Mouse (Mus musculus): ENCODE data around the gene Cers4. TPM values are rescaled to one million over a fixed set of nuclear protein-coding genes. Genes with fewer than 3 reads are reported as not detected.
A peak's percentile ranks its signal among the peaks of the same experiment; 100 is the strongest.

The Cers4 gene
- 24.6 and 29.5 TPM in 2 replicates for polyA plus RNA-seq (2015; fragmentation: Nextera tagmentation; extraction: Ambion mirVana)

DNA sequence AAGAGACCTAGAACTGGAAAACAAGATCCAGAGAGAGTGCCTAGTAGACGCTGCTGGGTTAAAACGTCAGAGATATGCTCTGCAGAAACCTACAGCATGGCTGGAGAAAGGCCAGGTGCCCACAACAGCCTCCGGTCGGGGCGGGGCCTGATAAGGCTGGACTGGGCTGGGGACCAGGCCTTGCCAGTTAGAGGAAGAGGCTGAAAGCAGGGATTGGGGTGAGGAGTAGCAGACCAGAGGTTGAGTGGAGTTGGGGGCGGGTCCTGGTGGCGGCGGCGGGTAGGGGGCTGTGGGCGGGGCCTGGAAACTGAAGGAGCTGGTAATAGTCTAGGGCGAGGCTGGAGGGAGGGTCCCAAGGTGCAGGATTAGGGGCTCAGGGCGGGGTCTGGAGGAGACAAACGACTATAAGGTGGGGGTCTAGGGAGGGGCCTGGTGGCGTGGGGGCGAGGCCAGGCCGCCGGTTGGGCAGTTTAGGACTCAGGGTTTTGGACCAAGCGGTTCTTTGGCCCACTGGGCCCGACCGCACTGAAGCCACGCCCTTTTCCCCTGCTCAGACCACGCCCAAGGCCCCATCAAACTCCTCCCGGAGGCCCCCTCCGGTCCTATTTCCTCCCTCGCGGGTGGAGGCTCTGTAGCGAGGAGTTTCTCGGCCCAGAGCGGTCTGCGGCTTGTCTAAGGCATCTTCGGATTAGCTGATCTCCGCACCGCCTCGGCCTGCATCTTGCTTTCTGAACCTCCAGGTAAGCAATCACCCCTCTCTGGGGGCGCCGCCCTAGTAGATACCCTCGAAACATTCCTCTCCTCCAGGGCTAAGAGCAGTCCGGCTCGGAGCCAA is at the start of gene Cers4:
Cers4 (plus strand) TSS at position 176 of the 835 bp plus-strand sequence.
- H3K27me3 ChIP-seq: no peaks in the 10 kb centered on the region
- peak within 1 kb of the TSS; percentile 82 for H3K4me2 ChIP-seq
- H3K4me1 ChIP-seq: peaks cover 34% of the 10 kb centered on the region
- peak within 1 kb of the TSS; percentile 77 for H3K9ac ChIP-seq
- no peaks in the 10 kb centered on the region for H3K9me3 ChIP-seq (replicated peaks)
- H3K4me3 ChIP-seq: peak within 1 kb of the TSS; percentile 63
- under 1% methylated on average over 38 of the region's 39 CpGs for WGBS
- no peaks in the 10 kb centered on the region for H3K36me3 ChIP-seq (ENCODE audit: poor library complexity, severe bottlenecking)
- ATAC-seq: peak; percentile 92
- peak within 1 kb of the TSS; percentile 63 for H3K27ac ChIP-seq

DNA sequence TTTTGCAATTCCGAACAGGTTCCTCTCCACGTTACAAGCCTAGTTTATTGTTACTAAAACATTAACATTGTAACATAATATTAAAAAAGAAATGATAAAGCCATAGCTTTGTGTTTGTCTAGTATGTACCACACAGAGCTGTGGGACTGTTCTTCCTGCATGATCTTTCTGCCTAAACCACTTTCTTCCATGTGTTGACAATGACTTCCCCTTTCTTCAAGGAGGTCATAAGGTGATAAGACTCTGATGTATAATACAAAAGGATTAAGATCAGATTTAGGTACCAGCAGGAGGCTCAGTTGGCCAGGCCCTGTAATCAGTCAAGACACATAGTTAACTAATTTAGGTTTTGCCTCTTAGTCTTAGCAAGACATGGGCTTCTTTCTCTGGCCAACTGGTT is 34.7 kb upstream of the Cers4 start:
- no peaks in the 10 kb centered on the region for H3K36me3 ChIP-seq (ENCODE audit: poor library complexity, severe bottlenecking)
- no peak overlapping the region for H3K4me3 ChIP-seq
- no peak overlapping the region for H3K9ac ChIP-seq
- no peaks in the 10 kb centered on the region for H3K4me1 ChIP-seq
- H3K9me3 ChIP-seq (replicated peaks): no peaks in the 10 kb centered on the region
- no peak overlapping the region for H3K27ac ChIP-seq
- no peaks in the 10 kb centered on the region for H3K27me3 ChIP-seq
- no peak for ATAC-seq
- 81% methylated on average over 2 of the region's 2 CpGs for WGBS
- no peak overlapping the region for H3K4me2 ChIP-seq

DNA sequence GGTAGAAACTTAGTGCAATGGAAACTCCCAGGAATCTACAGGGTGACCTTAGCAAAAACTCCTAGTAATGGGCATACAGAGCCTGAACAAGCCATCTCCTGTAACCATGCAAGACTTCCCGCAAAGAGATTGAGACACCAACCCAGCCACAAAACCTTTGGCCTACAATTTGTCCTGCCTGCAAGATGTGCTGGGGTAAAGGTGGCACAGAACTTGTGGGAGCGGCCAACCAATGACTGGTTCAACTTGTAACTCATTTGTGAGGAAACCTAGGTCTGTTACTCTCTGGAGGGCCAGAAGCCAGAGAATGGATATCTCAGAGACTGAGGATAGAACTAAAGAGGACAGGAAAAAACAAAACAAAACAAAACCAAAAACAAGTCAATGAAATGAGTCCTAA is 29.8 kb upstream of the Cers4 start:
- WGBS: 93% methylated on average over 2 of the region's 2 CpGs
- Histone ChIP-seq H3K9ac (no peak overlapping the region), H3K9me3 (replicated peaks) (no peaks in the 10 kb centered on the region), H3K27ac (no peak overlapping the region), H3K36me3 (ENCODE audit: poor library complexity, severe bottlenecking) (no peaks in the 10 kb centered on the region), H3K4me2 (no peak overlapping the region), H3K4me1 (no peaks in the 10 kb centered on the region), H3K4me3 (no peak overlapping the region), H3K27me3 (no peaks in the 10 kb centered on the region)
- ATAC-seq: no peak

DNA sequence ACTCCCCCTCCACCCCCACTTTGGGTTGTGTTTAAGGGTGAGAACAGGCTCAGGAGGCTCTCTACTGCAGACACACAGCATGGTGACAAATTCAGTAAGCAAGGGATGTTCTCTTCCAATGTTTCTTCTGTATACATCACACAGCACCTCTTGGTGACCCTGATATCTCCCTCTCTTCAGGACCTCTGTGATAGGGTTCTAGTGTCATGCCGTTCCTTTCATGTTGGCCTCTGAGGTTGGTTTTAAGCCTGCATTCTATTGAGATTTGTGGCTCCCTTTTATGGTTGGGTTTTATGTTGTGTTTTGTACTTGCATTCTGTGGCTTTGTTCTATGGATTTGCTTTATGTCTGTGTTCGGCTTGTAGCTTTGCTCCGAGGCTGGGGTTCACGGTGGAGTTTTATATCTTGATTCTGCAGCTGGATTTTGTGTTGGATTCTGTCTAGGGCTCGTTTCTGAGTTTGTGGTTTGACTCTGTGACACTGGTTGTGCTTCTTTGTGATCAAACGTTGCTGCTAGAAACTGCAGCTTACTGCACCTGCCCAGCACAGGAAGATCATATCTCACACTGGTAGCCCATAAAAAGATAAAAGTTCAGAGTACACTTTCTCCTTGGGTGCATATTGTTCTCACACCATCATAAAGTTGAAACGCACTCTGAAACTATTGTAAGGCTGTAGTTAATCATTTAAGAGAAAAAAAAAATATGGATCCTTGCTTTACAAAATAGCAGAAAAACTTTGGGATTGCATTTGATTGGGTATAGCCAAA is 18.2 kb upstream of the Cers4 start:
- Histone ChIP-seq H3K4me3 (no peak overlapping the region), H3K27me3 (no peaks in the 10 kb centered on the region), H3K27ac (no peak overlapping the region), H3K36me3 (ENCODE audit: poor library complexity, severe bottlenecking) (no peaks in the 10 kb centered on the region), H3K9me3 (replicated peaks) (no peaks in the 10 kb centered on the region), H3K4me1 (no peaks in the 10 kb centered on the region), H3K4me2 (no peak overlapping the region), H3K9ac (no peak overlapping the region)
- WGBS: 71% methylated on average over 7 of the region's 7 CpGs
- no peak for ATAC-seq

DNA sequence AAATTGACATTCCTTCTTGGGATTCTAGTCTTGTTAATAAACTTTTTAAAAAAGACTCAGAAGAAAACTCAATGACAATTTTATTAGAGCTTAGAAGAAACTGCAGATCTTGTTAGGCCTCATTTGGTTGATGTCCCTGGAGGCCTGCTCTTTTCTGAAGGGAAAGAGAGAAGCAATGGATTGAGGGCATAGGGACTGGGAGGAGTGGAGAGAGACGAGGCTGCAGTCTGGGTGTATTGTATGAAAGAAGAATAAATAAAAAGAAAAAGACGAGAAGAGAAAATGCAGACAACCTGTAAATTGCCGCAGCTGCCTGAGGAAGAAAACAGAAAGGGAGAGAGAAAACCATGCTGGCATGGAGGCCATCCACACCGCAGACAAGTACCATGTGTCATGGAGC is 11.7 kb upstream of the Cers4 start:
- H3K4me1 ChIP-seq: no peaks in the 10 kb centered on the region
- no peaks in the 10 kb centered on the region for H3K9me3 ChIP-seq (replicated peaks)
- H3K27me3 ChIP-seq: no peaks in the 10 kb centered on the region
- no peak overlapping the region for H3K4me2 ChIP-seq
- no peak overlapping the region for H3K9ac ChIP-seq
- no peak for ATAC-seq
- no peaks in the 10 kb centered on the region for H3K36me3 ChIP-seq (ENCODE audit: poor library complexity, severe bottlenecking)
- WGBS: 75% methylated on average over 4 of the region's 4 CpGs
- no peak overlapping the region for H3K4me3 ChIP-seq
- no peak overlapping the region for H3K27ac ChIP-seq

DNA sequence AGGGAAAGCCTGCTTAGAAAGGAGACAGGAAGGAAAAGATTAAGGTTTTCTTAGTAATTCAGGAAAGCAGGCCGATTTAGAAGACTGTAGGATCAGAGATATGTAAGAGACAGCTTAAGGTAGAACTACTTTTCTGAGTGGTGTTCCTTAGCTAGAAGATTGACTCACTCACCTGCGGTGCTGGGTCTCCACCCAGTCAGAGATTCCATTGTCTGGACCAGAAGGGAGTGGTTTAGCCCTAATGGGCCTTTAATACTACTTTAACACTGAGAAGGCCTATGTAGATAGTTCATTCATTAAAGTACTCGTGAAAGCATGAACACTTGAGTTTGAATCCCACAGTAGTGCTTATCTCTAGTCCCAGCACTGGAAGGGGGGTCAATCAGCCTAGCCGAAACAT is 11.2 kb upstream of the Cers4 start:
- Histone ChIP-seq H3K4me2 (no peak overlapping the region), H3K27me3 (no peaks in the 10 kb centered on the region), H3K36me3 (ENCODE audit: poor library complexity, severe bottlenecking) (no peaks in the 10 kb centered on the region), H3K4me1 (no peaks in the 10 kb centered on the region), H3K9me3 (replicated peaks) (no peaks in the 10 kb centered on the region), H3K27ac (no peak overlapping the region), H3K9ac (no peak overlapping the region), H3K4me3 (no peak overlapping the region)
- no peak for ATAC-seq
- 72% methylated on average over 4 of the region's 4 CpGs for WGBS

DNA sequence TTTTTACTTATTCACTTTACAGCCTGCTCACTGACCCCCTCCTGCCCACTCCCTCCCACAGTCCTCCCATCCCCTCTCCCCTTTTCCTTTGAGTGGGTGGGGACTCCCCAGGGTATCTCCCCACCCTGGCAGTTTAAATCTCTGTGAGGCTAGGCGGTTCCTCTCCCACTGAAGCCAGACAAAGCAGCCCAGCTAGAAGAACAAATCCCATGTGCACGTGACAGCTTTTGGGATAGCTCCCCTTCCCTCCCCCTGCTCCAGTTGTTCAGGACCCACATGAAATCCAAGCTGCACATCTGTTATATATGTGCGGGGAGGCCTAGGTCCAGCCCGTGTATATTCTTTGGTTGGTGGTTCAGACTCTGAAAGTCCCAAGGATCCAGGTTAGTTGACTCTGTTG is 10.3 kb upstream of the Cers4 start:
- no peaks in the 10 kb centered on the region for H3K4me1 ChIP-seq
- H3K9me3 ChIP-seq (replicated peaks): no peaks in the 10 kb centered on the region
- no peak overlapping the region for H3K9ac ChIP-seq
- H3K4me2 ChIP-seq: no peak overlapping the region
- no peaks in the 10 kb centered on the region for H3K27me3 ChIP-seq
- no peak for ATAC-seq
- no peaks in the 10 kb centered on the region for H3K36me3 ChIP-seq (ENCODE audit: poor library complexity, severe bottlenecking)
- 62% methylated on average over 4 of the region's 4 CpGs for WGBS
- no peak overlapping the region for H3K4me3 ChIP-seq
- no peak overlapping the region for H3K27ac ChIP-seq

DNA sequence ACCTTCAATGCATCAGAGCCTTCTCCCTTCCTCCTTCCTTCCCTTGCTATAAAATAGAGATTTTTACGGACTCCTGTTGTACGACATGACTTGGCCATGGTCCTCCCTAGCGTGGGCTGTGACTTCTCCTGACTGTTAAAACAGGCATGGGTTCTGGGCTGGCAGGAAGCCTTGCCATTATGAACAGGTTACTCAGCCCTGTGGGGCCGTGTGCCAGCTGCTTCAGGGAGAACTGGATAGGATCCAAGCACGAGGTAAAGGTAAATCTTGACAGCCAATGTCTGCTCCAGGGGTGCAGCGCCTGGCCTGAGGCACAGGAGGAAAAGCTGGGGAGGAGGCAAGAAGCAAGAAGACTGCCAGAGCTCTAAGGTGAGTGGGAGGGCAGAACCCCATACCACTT is 9.5 kb upstream of the Cers4 start:
- no peak overlapping the region for H3K4me3 ChIP-seq
- no peaks in the 10 kb centered on the region for H3K9me3 ChIP-seq (replicated peaks)
- H3K4me2 ChIP-seq: no peak overlapping the region
- WGBS: 83% methylated on average over 6 of the region's 6 CpGs
- no peaks in the 10 kb centered on the region for H3K27me3 ChIP-seq
- H3K27ac ChIP-seq: no peak overlapping the region
- ATAC-seq: no peak
- no peaks in the 10 kb centered on the region for H3K36me3 ChIP-seq (ENCODE audit: poor library complexity, severe bottlenecking)
- no peaks in the 10 kb centered on the region for H3K4me1 ChIP-seq
- no peak overlapping the region for H3K9ac ChIP-seq

DNA sequence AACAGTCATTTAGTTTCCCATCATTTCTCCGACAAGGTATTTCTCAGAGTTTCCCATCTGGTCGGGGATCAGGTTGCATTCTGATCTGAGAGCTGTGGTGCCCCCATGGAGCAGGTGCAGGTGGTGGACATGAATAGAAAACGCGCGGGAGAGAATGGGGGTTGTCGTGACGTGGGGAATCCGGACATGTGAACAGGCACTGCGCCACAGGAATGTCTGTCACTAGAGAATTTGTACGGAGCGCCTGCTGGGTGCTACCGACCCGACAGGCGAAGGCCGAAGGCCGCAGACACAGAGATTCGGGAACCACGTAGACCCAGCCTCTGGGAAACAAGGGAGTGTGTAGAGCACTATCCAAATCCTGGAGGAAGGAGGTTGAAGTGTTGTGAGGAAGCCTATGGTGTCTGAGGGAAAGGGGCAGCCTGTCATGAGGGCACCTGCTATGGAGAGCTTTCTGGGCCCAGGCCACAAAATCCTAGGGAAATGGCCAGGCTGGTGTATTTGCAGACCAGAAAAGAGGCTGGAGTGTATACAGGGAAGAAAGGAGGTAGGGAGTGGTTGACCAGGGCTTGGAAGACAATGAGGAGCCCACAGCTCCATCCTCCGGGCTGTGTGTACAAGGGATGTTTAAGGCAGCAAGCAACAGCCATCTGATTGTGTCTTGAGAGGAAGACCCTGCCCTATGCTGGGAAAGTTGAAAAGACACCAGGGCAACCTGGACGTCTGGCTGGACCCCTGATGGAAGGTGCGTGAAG is 1.0 kb downstream of the Cers4 start:
- peak; percentile 54 for ATAC-seq
- H3K4me2 ChIP-seq: peak overlapping the region; percentile 82
- H3K36me3 ChIP-seq (ENCODE audit: poor library complexity, severe bottlenecking): 0 out of 2 replicates have a peak, but pooled peaks cover under 1% of the 10 kb centered on the region
- WGBS: 5% methylated on average over 21 of the region's 21 CpGs
- H3K27me3 ChIP-seq: no peaks in the 10 kb centered on the region
- peak overlapping the region; percentile 19; the same call in 1 of the 2 replicates for H3K27ac ChIP-seq
- H3K9ac ChIP-seq: peak overlapping the region; percentile 77
- no peaks in the 10 kb centered on the region for H3K9me3 ChIP-seq (replicated peaks)
- H3K4me1 ChIP-seq: peaks cover 34% of the 10 kb centered on the region
- H3K4me3 ChIP-seq: peak overlapping the region; percentile 63

DNA sequence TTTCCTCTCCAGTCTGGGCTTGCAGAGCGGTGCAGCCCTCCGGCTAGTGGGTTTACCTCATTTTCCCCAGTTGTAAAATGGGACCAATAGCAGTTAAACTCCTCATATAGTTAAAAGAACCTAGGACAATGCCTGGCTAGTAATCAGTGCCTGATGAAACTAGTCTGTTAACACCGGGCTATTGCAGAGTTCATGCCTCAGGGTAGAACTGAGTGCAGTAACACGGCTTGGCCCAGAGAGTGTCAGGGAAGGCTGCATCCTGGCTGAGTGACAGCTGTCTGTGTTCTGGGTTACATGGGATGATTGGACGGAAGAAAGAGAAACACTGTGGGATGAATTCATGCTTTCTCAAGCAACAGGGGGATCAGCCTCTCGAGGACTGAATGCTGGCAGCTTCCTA is 3.1 kb downstream of the Cers4 start:
- no peaks in the 10 kb centered on the region for H3K9me3 ChIP-seq (replicated peaks)
- WGBS: 75% methylated on average over 6 of the region's 6 CpGs
- H3K27me3 ChIP-seq: no peaks in the 10 kb centered on the region
- peaks cover 34% of the 10 kb centered on the region for H3K4me1 ChIP-seq
- 0 out of 2 replicates have a peak overlapping the region, but pooled peaks have one; percentile 20 for H3K4me2 ChIP-seq
- ATAC-seq: no peak
- H3K4me3 ChIP-seq: no peak overlapping the region
- H3K9ac ChIP-seq: no peak overlapping the region
- H3K36me3 ChIP-seq (ENCODE audit: poor library complexity, severe bottlenecking): 0 out of 2 replicates have a peak, but pooled peaks cover 4% of the 10 kb centered on the region
- no peak overlapping the region for H3K27ac ChIP-seq

DNA sequence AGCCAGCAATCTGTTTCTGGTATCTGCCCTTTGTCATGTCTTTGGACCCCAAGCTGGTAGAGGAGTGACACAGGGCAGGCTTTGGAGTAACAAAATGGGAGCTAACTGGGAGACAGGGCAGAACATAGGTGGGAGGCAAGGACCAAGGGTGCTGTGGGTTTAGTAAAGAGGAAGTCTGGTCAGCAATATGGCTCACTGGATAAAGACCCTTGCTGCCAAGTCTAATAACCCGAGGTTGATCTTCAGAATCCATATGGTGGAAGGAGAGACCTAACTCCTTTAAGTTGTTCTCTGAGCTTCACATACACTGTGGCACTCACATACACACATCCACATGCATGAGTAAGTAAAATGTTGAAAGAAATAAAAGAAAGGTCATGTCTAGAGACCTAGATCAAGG is 4.8 kb downstream of the Cers4 start:
- ATAC-seq: no peak
- Histone ChIP-seq H3K4me3 (no peak overlapping the region), H3K9me3 (replicated peaks) (no peaks in the 10 kb centered on the region), H3K27me3 (no peaks in the 10 kb centered on the region), H3K4me1 (peaks cover 33% of the 10 kb centered on the region), H3K36me3 (ENCODE audit: poor library complexity, severe bottlenecking) (0 out of 2 replicates have a peak, but pooled peaks cover 4% of the 10 kb centered on the region), H3K27ac (no peak overlapping the region), H3K4me2 (no peak overlapping the region), H3K9ac (no peak overlapping the region)
- WGBS: 93% methylated on average over 1 of the region's 1 CpGs

DNA sequence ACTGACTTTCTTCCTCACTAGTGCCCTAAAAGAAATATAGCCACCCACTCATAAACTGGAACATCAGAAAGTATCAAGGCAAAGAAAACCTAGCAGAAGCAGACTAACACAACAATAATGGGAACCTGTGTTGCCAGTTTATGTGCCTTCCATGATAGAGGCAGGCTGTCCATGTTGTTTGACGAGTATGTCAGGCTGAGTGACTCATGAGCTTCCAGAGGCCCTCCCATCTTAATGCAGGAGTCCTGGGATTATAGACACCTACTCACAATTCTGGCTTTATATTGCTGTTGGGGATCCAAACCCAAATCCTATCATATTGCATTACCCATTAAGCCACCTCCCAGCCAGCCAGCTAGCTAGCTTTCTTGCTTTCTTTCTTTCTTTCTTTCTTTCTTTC is 12.5 kb downstream of the Cers4 start:
- no peak for ATAC-seq
- Histone ChIP-seq H3K4me2 (no peak overlapping the region), H3K4me3 (no peak overlapping the region), H3K27ac (no peak overlapping the region), H3K4me1 (no peaks in the 10 kb centered on the region), H3K27me3 (no peaks in the 10 kb centered on the region), H3K9ac (no peak overlapping the region), H3K9me3 (replicated peaks) (no peaks in the 10 kb centered on the region), H3K36me3 (ENCODE audit: poor library complexity, severe bottlenecking) (no peaks in the 10 kb centered on the region)
- WGBS: 89% methylated on average over 1 of the region's 1 CpGs
